Mouse (Mus musculus) adrenal gland (tissue): Measurements from ENCODE around the gene Clrn3.

ENCODE experiments used
- microRNA-seq, 2 experiments: library from miRNA; unstranded; fragments of <30 nt; microRNA quantifications; one replicate each; pipeline ENCODE4; 2019

Gene Clrn3

Small RNA genes within 50 kb of the gene (microRNA-seq; reads per million reads assigned to microRNA genes)
- 0 reads per million in 2 experiments for gene Mir1962
